ENCODE assay signal across 1 mouse cellular context in genomic region chrX:121654582-121654981, GRCm38 (mm10).
TF ChIP-seq lines count a peak whose summit lies in the region.

No protein-coding gene starts in this region.

TF ChIP-seq in MEL, 35 proteins besides CTCF, POLR2A, EP300 and RAD21 (continued from another document):
- TF ChIP-seq CHD2 (IDR thresholded peaks at IDR 0.05; ENCODE audit: low read length) (no peak), UBTF (IDR thresholded peaks at IDR 0.05; ENCODE audit: borderline replicate concordance, insufficient read depth, low read depth, low read length) (no peak), CHD1 (IDR thresholded peaks at IDR 0.05; ENCODE audit: low read depth, low read length) (no peak), ZC3H11A (IDR thresholded peaks at IDR 0.05; ENCODE audit: low read depth, low read length) (no peak), GABPA (IDR thresholded peaks at IDR 0.05; ENCODE audit: low read depth, low read length) (no peak), MYC (IDR thresholded peaks at IDR 0.05; ENCODE audit: low read depth, low read length) (no peak), TAL1 (IDR thresholded peaks at IDR 0.05; ENCODE audit: low read length) (peak; percentile 60), POLR2AphosphoS5 (IDR thresholded peaks at IDR 0.05; ENCODE audit: borderline replicate concordance, low read depth, low read length) (no peak)
